Mouse (Mus musculus) gastrocnemius, adult 2 months (tissue): Measurements from ENCODE around the gene Zswim3. TPM values are rescaled to one million over a fixed set of nuclear protein-coding genes. Genes with fewer than 3 reads are reported as not detected.
"Not testable (repeated sequence)": the region's sequence is repeated elsewhere in the genome, so short reads cannot be mapped to it uniquely, and the experiment has no call there.

Experiments
- DNase-seq: peaks from one replicate; pipeline ENCODE4 v3.0.0; 2022
- H3K27ac ChIP-seq: fragments of 200-600 bp; 2 replicates; pipeline ENCODE4 v1.8.1; 2022; ENCODE audit warnings: mild to moderate bottlenecking
- H3K4me3 ChIP-seq: fragments of 200-600 bp; 2 replicates; pipeline ENCODE4 v1.8.1; 2022; ENCODE audit warnings: mild to moderate bottlenecking, moderate library complexity
- CTCF ChIP-seq: fragments of 200-600 bp; IDR thresholded peaks from 2 replicates; pipeline ENCODE4 v1.8.1; 2022; ENCODE audit warnings: antibody characterized with exemption, mild to moderate bottlenecking, moderate library complexity
- intact Hi-C: fragments of 180-260 bp; cut with DNase I; formaldehyde crosslinking; loops from one replicate; pipeline ENCODE4 v1.15.1; 2025
- total RNA-seq, 2 experiments: library from RNA; stranded (reverse); gene quantifications; 2 replicates each; pipeline ENCODE4 v1.2.3; 2021

Gene Zswim3
- total RNA-seq, 2 experiments from 2014 or later, result 1.2 to 1.4 TPM

DNA sequence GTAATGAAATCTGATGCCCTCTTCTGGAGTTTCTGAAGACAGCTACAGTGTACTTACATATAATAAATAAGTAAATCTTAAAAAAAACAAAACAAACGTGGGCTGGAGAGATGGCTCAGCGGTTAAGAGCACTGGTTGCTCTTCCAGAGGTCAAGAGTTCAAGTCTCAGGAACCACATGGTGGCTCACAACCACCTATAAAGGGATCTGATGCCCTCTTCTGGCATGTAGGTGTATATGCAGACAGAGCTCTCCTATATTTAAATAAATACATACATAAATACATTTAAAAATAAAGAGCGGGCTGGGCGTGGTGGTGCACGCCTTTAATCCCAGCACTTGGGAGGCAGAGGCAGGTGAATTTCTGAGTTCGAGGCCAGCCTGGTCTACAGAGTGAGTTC, 6.3 kb upstream of the Zswim3 start:
- H3K4me3 ChIP-seq, H3K27ac ChIP-seq, DNase-seq: not testable (repeated sequence)
- peak; percentile 57 for TF ChIP-seq CTCF
- intact Hi-C loops, result loop anchor here (2.0 to 5.0 kb wide), 2 partner anchors 46 to 120 kb away; no protein-coding TSS in a partner anchor

DNA sequence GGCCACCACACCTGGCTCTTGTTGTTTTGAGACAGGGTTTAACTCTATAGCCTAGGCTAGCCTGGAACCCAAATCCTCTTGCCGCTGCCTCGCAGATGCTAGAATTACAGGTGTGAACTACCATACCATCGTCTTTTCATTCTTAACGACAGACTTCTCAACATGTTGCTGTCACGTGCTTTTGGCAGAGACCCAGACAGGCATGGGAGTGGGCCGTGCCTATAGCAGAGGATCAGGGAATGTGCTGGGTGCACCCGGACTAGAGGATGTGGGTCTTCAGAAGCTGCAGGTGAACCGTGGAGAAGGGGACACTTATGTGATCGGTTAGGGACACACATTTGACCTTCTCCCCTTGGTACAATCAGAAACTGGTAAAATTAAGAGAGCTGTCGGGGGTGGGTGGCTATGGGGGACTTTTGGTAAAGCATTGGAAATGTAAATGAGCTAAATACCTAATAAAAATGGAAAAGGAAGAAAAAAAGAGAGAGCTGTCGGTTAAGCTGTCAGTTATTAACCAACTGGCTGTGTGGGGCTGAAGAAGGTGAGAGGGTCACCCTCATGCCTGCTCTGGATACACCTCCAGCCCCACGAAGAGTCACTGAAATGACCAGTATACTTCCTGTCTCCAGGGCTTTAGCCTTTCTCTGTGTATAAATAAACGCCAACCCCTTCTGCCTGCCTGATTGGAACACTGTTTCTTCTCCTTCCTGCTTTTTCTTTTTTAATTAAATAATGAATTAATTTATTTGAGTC, 4.5 kb upstream of the Zswim3 start:
- DNase-seq, result no peak
- Histone ChIP-seq H3K27ac (no peak overlapping the region), H3K4me3 (no peak overlapping the region)
- TF ChIP-seq CTCF, result no peak
- intact Hi-C loops, result no loop called here

DNA sequence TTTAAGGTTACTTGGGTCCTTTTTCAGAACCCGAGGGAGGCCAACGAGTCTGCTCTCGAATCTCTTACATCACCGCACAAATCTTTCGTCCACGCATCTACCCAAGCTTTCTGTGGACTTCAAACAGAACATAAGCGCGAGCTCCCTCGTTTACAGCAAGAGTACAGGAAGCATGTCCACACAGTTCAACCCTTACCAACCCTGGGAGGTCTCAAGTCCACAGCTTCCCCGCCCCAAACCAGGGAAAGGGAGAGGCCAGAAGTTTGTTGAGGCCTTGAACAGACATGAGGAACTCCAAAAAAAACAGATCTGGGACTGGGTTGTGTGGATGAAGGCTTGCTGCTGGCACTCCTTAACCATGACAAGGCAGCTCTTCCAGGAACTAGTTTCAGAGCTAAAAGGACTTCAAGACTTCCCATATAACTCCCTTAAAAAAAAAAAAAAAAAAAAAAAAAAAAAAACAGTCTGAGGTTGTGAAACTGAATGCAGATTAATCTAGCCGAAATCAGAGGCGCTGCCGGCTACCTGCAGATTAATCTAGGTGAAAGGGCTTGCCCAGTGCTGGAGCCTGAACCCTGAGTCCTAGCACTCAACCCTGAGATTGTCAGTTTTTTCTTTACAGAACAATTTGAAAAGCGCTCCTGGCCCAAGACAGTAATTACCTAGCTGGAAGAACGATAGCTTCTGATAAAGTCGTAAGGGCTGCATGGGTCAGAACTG, 1.5 kb upstream of the Zswim3 start:
- DNase-seq, result no peak
- no peak for TF ChIP-seq CTCF
- intact Hi-C loops, result no loop called here
- Histone ChIP-seq H3K27ac (peak overlapping the region; percentile 32; the same call in 1 of the 2 replicates), H3K4me3 (no peak overlapping the region)

DNA sequence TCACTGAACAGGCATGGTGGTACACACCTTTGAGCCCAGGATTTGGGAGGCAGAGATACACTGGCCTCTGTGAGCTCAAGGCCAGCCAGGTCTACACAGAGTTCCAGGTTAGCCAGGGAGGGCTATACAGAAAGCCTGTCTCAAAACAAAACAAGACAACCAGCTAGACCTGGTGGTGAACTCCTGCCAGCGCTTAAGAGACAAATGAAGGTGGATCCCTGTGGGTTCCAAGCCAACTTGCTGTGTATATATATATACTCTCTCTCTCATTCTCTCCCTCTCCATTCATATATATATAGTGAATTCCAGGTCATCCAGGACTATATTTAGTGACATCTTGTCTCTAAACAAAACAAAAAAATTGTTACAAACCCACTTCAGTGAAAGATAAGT, 981 bp upstream of the Zswim3 start:
- no peak for TF ChIP-seq CTCF
- intact Hi-C loops, result no loop called here
- H3K4me3 ChIP-seq, result peak overlapping the region; percentile 90
- DNase-seq, result no peak
- peak overlapping the region; percentile 32; the same call in 1 of the 2 replicates for H3K27ac ChIP-seq

DNA sequence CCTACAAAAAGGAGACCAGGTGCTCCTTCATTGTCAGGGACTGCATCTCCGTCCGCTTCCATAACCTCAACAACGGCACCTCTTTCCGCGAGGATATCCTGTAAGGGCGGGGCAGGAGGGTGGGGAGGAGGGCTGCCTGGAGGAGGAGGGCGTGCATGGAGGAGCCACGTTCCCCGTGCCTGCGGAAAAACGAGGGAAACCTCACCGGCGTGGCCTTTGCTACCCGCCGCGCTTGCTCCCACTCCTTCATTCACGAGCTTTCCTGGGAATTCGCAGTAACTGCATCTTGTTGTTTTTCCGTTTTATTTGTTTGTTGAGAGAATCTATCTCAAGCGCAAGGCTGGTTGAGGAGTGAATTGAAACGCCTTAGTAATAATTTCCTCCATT, 427 bp downstream of the Zswim3 start:
- DNase-seq, result no peak
- TF ChIP-seq CTCF, result no peak
- peak overlapping the region; percentile 90 for H3K4me3 ChIP-seq
- intact Hi-C loops, result no loop called here
- peak overlapping the region; percentile 88 for H3K27ac ChIP-seq

GRCm38 (mm10) chr2:164806614-164807013, 1.7 kb downstream of the Zswim3 start:
- no peak overlapping the region for H3K4me3 ChIP-seq
- TF ChIP-seq CTCF, result no peak
- DNase-seq, result no peak
- no peak overlapping the region for H3K27ac ChIP-seq
- intact Hi-C loops, result loop anchor here (2.0 kb wide), 1 partner anchor 16 kb away; the partner anchor contains the start of gene Zswim1

DNA sequence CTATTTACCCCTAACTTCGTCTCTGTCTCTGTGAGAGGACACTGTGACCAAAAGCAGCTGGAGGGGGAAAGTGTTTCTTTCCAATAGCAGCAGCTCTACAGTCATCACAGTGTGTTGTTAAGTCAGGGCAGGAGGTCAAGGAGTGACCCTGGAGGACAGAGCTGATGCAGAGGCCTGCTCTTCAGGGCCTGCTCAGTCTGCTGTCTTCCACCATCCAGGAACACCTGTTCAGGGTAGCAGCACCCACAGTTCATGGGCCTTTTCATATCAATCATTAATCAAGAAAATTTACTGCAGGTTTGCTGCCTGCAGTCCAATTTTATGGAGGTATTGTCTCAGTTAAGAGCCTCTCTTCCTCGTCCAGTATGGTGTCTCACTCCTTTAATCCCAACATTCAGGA, 8.7 kb downstream of the Zswim3 start:
- H3K4me3 ChIP-seq, result no peak overlapping the region
- no peak for DNase-seq
- TF ChIP-seq CTCF, result no peak
- no peak overlapping the region for H3K27ac ChIP-seq
- intact Hi-C loops, result no loop called here

- no peak for DNase-seq
- no peak overlapping the region for H3K27ac ChIP-seq
- H3K4me3 ChIP-seq, result no peak overlapping the region
- no peak for TF ChIP-seq CTCF
- intact Hi-C loops, result no loop called here
Measured at GRCm38 (mm10) chr2:164815348-164815747, 10.4 kb downstream of the Zswim3 start.

GRCm38 (mm10) chr2:164815821-164816220, 10.9 kb downstream of the Zswim3 start:
- Histone ChIP-seq H3K4me3 (no peak overlapping the region), H3K27ac (no peak overlapping the region)
- DNase-seq, result no peak
- no peak for TF ChIP-seq CTCF
- intact Hi-C loops, result no loop called here

DNA sequence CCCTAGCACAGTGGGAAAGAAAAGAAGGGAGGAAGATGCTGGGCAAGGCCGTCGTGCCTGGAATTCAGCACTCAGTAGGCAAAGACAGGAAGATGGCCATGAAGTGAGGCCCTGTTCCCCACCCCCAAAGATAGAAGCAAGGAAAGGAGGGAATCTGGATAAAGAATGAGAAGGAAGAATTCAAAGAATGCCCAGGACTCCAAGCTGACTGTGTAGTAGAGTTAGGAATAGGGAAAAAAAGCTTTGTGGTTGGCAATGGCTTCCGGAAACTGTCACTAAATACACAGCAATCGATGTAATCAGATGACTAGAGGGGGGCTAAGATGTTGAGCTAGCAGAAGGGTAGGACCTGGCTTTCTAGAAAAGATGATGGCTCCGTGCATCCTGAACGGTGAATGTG, 12.3 kb downstream of the Zswim3 start:
- DNase-seq, result no peak
- TF ChIP-seq CTCF, result no peak
- intact Hi-C loops, result no loop called here
- no peak overlapping the region for H3K4me3 ChIP-seq
- no peak overlapping the region for H3K27ac ChIP-seq

DNA sequence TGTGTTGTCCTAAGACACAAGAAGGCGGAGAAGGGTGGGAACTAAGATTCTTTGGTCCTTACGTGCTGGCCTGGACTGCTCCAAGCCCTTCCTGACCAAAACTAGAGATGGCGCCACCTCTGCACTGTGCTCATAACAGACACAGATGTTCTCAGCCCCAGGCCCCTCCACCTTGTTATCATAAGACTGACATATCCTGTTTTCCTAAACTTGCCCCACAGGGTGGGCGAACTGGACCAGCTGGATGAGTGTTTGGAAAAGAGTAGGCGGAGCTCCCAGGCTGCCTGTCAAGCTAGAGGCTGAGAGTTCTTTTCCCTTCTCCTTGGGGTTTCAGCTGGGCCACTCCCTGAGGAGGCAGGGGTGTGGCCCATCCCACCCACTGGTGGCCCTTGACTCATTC, 12.8 kb downstream of the Zswim3 start:
- no peak for DNase-seq
- intact Hi-C loops, result no loop called here
- H3K4me3 ChIP-seq, result no peak overlapping the region
- TF ChIP-seq CTCF, result no peak
- no peak overlapping the region for H3K27ac ChIP-seq

GRCm38 (mm10) chr2:164821060-164821459, 16.2 kb downstream of the Zswim3 start:
- no peak for TF ChIP-seq CTCF
- intact Hi-C loops, result no loop called here
- Histone ChIP-seq H3K27ac (no peak overlapping the region), H3K4me3 (no peak overlapping the region)
- no peak for DNase-seq

DNA sequence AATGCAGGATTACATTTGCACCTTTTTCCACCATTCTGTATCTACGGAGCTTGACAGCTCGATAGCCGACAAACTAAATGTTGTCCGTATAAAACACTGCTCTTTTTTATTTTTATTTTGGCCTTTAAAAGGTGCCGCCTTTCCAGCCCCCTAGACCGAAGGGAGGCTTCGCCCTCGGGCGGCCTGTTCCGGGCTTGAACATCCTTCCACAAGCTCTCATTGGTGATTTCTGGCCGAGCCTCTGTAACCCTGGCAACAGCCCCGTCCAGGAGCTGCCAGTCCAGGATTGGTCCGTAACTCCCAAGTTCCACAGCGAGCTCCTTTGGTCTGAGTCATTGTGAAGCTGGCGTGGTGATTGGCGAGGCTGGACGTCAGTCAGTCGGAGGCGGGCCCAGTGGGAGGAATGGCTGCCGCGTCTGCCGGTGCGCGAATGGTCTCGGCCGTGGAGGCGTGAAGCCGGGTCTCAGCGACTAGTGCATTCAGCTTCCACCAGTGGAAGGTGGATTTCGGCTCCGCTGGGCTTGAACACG, 17.8 kb downstream of the Zswim3 start, which contains the start of gene Zswim1:
Gene Zswim1 (plus strand): TSS at position 51 of the 530 bp plus-strand sequence.
- Histone ChIP-seq H3K4me3 (peak within 1 kb of the TSS; percentile 92), H3K27ac (peak within 1 kb of the TSS; percentile 88)
- no peak; the same call in 1 of the 2 replicates for TF ChIP-seq CTCF
- DNase-seq, result peak; percentile 99
- intact Hi-C loops, result loop anchor here (2.0 kb wide), 1 partner anchor 16 kb away; no protein-coding TSS in a partner anchor
